17 mouse cellular contexts compared by ENCODE assay signal in the genomic region with DNA sequence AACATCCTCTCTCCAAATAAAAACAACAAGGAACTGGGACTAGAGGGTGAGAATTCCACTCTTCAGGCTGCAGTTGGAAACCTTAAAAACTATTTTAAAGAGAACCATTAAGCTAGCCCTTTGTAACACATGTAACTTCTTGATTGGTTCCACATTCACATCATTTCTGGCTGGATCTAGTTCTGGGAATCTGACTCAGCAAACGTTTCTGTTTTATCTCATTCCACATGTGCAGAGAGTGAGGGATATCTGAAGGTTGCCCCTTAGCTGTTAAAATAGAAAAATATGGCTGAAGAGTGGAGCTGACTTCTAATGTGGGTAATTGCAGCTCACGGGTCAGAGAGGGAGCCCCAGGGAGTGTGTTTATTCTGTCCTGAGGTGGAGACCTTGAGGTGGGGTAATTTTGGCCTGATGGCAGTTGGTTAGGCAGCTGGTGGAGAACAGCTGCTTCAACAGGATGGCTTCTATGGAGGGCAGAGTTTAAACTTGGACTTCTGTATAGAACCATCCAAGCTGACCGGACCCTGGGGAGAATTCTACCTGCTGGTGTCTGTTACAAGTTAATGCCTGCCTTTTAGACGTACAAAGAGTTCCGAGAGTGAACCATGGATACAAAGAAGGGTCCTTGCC.
DNase-seq lines count a peak whose midpoint lies in the region; ATAC-seq and TF ChIP-seq lines count a peak whose summit lies in the region.
"Had no signal": no experiment of that assay in that cellular context is flagged by ENCODE, and none has a peak within 500 bp of the region (broad histone marks: within the 10 kb centered on the region; RNA-seq: fewer than 3 reads in every experiment).

No protein-coding gene starts in this region.

- TF ChIP-seq POLR2A in limb, embryonic 14.5 days (IDR thresholded peaks at IDR 0.05; ENCODE audit: borderline replicate concordance, extremely low read depth, insufficient read depth, insufficient read length): no peak
- no peak for TF ChIP-seq POLR2A in thymus, adult 2 months (IDR thresholded peaks at IDR 0.05; ENCODE audit: control insufficient read depth, extremely low read depth, insufficient read depth, low read length, poor library complexity)

- no peak overlapping the region for H3K4me3 ChIP-seq in heart, embryonic 12.5 days
- H3K4me3 ChIP-seq in limb, embryonic 14.5 days (replicated peaks; ENCODE audit: low read length): no peak overlapping the region
- H3K4me3 ChIP-seq in forebrain, embryonic 13.5 days: no peak overlapping the region
- no peak overlapping the region for H3K4me3 ChIP-seq in thymus, adult 2 months (ENCODE audit: control insufficient read depth, insufficient read depth, low read length)
- H3K4me3 ChIP-seq: erythroblast, embryonic 14.5 days; gastrocnemius, adult 2 months; neural tube, embryonic 12.5 days had no signal

- peaks cover 13% of the 10 kb centered on the region; the same call in 1 of the 2 replicates for H3K4me1 ChIP-seq in heart, embryonic 12.5 days (replicated peaks)
- peaks cover 11% of the 10 kb centered on the region for H3K4me1 ChIP-seq in limb, embryonic 14.5 days (ENCODE audit: control insufficient read depth, insufficient read depth, low read length)
- H3K4me1 ChIP-seq in forebrain, embryonic 13.5 days: no peaks in the 10 kb centered on the region
- H3K4me1 ChIP-seq in thymus, adult 2 months (replicated peaks; ENCODE audit: control insufficient read depth, insufficient read depth, low read length): no peaks in the 10 kb centered on the region
- H3K4me1 ChIP-seq: neural tube, embryonic 12.5 days had no signal

- no peak overlapping the region for H3K9ac ChIP-seq in heart, embryonic 12.5 days
- H3K9ac ChIP-seq in limb, embryonic 14.5 days (ENCODE audit: low read depth, low read length, severe bottlenecking): no peak overlapping the region
- H3K9ac ChIP-seq in forebrain, embryonic 13.5 days: no peak overlapping the region
- H3K9ac ChIP-seq: neural tube, embryonic 12.5 days had no signal

- no peaks in the 10 kb centered on the region for H3K36me3 ChIP-seq in heart, embryonic 12.5 days
- H3K36me3 ChIP-seq in limb, embryonic 14.5 days (ENCODE audit: control insufficient read depth, insufficient read depth, low read length): no peaks in the 10 kb centered on the region
- no peaks in the 10 kb centered on the region for H3K36me3 ChIP-seq in forebrain, embryonic 13.5 days (ENCODE audit: poor library complexity, severe bottlenecking)
- H3K36me3 ChIP-seq in thymus, adult 2 months (ENCODE audit: control insufficient read depth, insufficient read depth, low read length): no peaks in the 10 kb centered on the region
- H3K36me3 ChIP-seq: neural tube, embryonic 12.5 days had no signal

- no peak overlapping the region; the same call in 1 of the 2 replicates for H3K27ac ChIP-seq in heart, embryonic 12.5 days (ENCODE audit: poor library complexity, severe bottlenecking)
- peak overlapping the region; percentile 28 for H3K27ac ChIP-seq in limb, embryonic 14.5 days (replicated peaks; ENCODE audit: low read depth, low read length)
- H3K27ac ChIP-seq in forebrain, embryonic 13.5 days: no peak overlapping the region
- no peak overlapping the region for H3K27ac ChIP-seq in thymus, adult 2 months (ENCODE audit: control insufficient read depth, insufficient read depth, low read length)
- H3K27ac ChIP-seq: gastrocnemius, adult 2 months; neural tube, embryonic 12.5 days had no signal

- TF ChIP-seq CTCF in thymus, adult 2 months (IDR thresholded peaks at IDR 0.05; ENCODE audit: borderline replicate concordance, control insufficient read depth, extremely low read depth, insufficient read depth, low read length, poor library complexity): no peak

- 58% methylated on average over 5 of the region's 5 CpGs for WGBS in heart, embryonic 12.5 days
- WGBS in limb, embryonic 14.5 days: 55% methylated on average over 5 of the region's 5 CpGs
- WGBS in forebrain, embryonic 13.5 days: 80% methylated on average over 5 of the region's 5 CpGs
- 78% methylated on average over 5 of the region's 5 CpGs for WGBS in thymus, adult 2 months

- H3K27me3 ChIP-seq in heart, embryonic 12.5 days (replicated peaks): no peaks in the 10 kb centered on the region
- H3K27me3 ChIP-seq in limb, embryonic 14.5 days (ENCODE audit: control insufficient read depth, insufficient read depth, low read length): no peaks in the 10 kb centered on the region
- H3K27me3 ChIP-seq in forebrain, embryonic 13.5 days: no peaks in the 10 kb centered on the region
- no peaks in the 10 kb centered on the region for H3K27me3 ChIP-seq in thymus, adult 2 months (ENCODE audit: control insufficient read depth, insufficient read depth, low read length)
- H3K27me3 ChIP-seq: neural tube, embryonic 12.5 days had no signal

- no peak overlapping the region for H3K4me2 ChIP-seq in heart, embryonic 12.5 days
- H3K4me2 ChIP-seq in limb, embryonic 14.5 days (replicated peaks; ENCODE audit: low read depth, low read length, severe bottlenecking): no peak overlapping the region
- no peak overlapping the region for H3K4me2 ChIP-seq in forebrain, embryonic 13.5 days
- H3K4me2 ChIP-seq: heart, embryonic 11.5 days; neural tube, embryonic 12.5 days had no signal

- H3K9me3 ChIP-seq in heart, embryonic 12.5 days (replicated peaks): no peaks in the 10 kb centered on the region
- H3K9me3 ChIP-seq in limb, embryonic 14.5 days (ENCODE audit: control insufficient read depth, low read length): no peaks in the 10 kb centered on the region
- H3K9me3 ChIP-seq in forebrain, embryonic 13.5 days (replicated peaks): no peaks in the 10 kb centered on the region
- H3K9me3 ChIP-seq: neural tube, embryonic 12.5 days had no signal

- ATAC-seq in heart, embryonic 12.5 days (ENCODE audit: insufficient number of reproducible peaks, low FRiP score): 0 out of 2 replicates have a peak, but pooled peaks have one; percentile 29
- peak; percentile 58 for ATAC-seq in common myeloid progenitor, adult 5-6 weeks (replicated peaks; ENCODE audit: low read depth, poor library complexity, severe bottlenecking)
- peak; percentile 49 for ATAC-seq in limb, embryonic 14.5 days (ENCODE audit: low FRiP score, low read depth)
- ATAC-seq in megakaryocyte-erythroid progenitor cell, adult 5-6 weeks (replicated peaks; ENCODE audit: low FRiP score, low TSS enrichment, poor library complexity, severe bottlenecking): peak; percentile 84
- no peak for ATAC-seq in forebrain, embryonic 13.5 days
- ATAC-seq: intestine, postnatal 0 days had no signal

- no peak for DNase-seq in heart, adult 8-10 months (ENCODE audit: low spot score)
- peak; percentile 78 for DNase-seq in limb, embryonic 14.5 days (ENCODE audit: low spot score)
- DNase-seq in thymus, adult 2 months: no peak
- DNase-seq in frontal cortex, postnatal 36 days (ENCODE audit: low spot score in 2 of 2): no peak
- DNase-seq: cerebellum, postnatal 10 days; gastrocnemius, adult 2 months; lung, postnatal 14 days; midbrain, embryonic 14.5 days; spleen, adult 18-20 months had no signal
